Mouse (Mus musculus) small intestine, adult 2 months (tissue): ENCODE data around the gene Eif4g3.

ENCODE experiments used
- CTCF ChIP-seq: fragments of 200-500 bp; IDR thresholded peaks from 2 replicates; pipeline ENCODE4 v1.5.1; 2012; ENCODE audit warnings: low read depth, mild to moderate bottlenecking, control low read depth, inconsistent platforms, low read length, moderate library complexity, mixed read lengths; ENCODE audit not compliant: insufficient replicate concordance, insufficient read length; ENCODE audit errors: extremely low read depth
- POLR2A ChIP-seq: fragments of 200-500 bp; IDR thresholded peaks from 2 replicates; pipeline ENCODE4 v1.6.1; 2012; ENCODE audit warnings: low read depth, mild to moderate bottlenecking, control low read depth, inconsistent platforms, low read length, moderate library complexity

GRCm38 (mm10) chr4:138133360-138133759 is 140.5 kb downstream of the Eif4g3 start:
- no peak for TF ChIP-seq CTCF
- TF ChIP-seq POLR2A = no peak
